Mouse (Mus musculus) stomach, postnatal 0 days (tissue): ENCODE measurements around the gene Hspb6.

Source experiments
- CTCF ChIP-seq: IDR thresholded peaks from 2 replicates; pipeline ENCODE4 v1.5.1; 2016; ENCODE audit warnings: antibody characterized with exemption, low read depth, mild to moderate bottlenecking, moderate library complexity
- EP300 ChIP-seq: optimal IDR thresholded peaks from 2 replicates; pipeline ENCODE3; 2016; ENCODE audit warnings: antibody characterized with exemption

DNA sequence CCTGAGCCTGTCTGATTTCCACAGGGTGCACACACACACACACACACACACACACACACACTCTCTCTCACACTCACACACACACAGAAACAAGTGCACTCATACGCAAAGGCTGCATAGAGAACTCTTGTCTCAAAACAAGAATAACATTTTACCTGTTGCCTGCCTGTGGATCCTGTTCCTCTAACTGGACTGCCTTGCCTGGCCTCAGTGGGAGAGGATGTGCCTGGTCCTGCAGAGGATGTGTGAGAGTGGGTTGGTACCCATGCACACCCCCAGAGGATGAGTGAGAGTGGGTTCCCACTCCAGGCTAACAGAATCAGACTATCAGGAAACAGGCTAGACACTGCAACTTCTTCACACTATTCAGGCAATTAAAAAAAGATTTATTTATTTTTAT lies 1.4 kb upstream of the Hspb6 start:
- TF ChIP-seq CTCF (no peak), EP300 (no peak)
